Mouse (Mus musculus): Measurements from ENCODE around the gene Gm20388.
A peak's percentile ranks its signal among the peaks of the same experiment; 100 is the strongest.
"Not testable (repeated sequence)": the region's sequence is repeated elsewhere in the genome, so short reads cannot be mapped to it uniquely, and the experiment has no call there.

Gm20388 gene

DNA sequence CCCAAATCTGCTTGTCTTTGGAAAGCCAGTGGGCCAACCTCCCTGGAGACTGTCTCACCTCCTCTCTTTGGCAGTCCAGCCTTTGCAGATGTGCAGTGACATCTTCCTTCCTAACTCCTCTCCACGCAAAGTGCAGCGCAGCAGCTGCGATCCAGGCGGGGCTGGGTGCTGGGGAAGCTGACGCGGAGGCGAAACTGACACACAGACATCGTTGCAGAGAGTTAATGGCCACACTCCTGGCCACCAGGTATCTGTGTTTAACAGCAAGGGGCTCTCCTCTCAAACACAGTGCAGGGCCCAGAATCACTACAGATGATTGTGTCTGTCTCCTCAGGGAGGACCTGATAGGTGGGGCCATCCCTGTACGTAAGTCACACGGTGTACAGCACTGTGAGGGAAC, 3360.5 kb downstream of the Gm20388 start:
- no peak for DNase-seq

DNA sequence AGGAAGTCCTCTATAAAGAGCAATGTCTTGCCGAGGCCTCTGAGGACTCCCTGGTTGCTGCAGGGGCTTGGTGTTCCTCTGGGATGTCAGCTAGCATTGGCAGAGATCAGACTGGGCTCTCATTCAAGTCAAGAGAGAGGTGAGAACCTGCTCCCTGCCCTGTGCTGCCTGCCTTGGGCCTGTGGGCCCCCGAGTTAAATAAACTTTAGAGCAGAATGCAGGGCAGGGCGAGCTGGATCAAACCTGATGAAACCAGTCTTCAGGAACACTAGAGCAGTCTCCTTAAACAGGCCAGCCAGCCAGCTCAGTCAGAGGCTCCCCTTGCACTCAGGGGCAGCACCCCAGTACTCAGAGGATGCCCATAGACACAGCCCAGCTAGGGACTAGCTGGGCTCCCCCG, 3361.3 kb downstream of the Gm20388 start:
- no peak for DNase-seq

DNA sequence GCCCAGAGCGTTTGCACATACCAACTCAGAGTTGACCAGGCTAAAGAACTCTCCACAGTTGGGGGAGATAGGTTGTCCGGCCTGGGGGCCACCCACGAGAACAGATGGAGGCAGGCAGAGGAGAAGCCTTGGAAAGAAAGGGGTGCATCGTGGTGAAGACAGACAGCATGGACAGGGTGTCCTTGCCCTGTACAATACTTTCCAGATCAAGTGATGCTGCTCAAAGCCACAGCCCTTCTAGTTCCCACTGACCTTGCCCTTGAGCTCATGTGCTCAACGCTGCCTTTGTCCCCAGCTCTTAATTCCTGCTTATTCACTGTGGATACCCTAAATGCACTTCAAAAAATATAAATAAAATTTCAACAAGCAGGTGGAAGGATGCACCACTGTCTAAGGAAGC, 3363.8 kb downstream of the Gm20388 start:
- no peak for DNase-seq

DNA sequence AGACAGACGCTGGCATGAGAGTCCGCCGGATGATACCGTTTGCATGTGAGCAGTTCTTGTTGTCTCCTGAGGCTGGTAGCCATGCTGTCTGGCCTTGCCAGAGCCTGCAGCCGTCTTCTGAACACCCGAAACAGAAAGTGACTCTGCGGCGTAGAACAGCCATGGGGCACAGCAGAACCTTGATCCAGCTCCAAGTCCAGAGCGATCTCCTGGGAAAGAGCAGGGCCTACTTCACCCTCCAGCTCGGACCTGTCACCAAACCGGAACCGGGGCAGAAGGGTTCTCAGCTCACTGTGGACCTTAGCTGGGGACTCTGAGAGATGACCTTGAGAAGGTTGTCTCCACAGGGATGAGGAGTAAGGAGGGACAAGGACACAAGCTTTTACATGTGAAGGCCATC, 3364.5 kb downstream of the Gm20388 start:
- DNase-seq: no peak

DNA sequence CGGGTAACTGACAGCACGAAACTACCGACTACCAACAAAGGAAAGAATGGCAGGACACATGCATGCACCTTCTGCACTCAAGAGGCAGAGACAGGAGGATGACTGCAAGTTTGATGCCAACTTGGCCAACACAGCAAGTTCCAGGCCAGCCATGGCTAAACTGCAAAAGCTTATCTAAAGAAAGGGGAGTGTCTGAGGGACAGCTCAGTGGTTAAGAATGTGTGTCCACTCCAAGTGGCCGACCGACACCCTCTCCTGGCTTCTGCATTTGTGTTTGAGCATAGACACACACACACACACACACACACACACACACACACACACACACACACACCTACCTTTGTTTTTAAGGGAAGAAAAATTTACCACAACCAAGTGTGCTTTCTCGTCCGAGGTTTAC, 3367.8 kb downstream of the Gm20388 start:
- no peak for DNase-seq

DNA sequence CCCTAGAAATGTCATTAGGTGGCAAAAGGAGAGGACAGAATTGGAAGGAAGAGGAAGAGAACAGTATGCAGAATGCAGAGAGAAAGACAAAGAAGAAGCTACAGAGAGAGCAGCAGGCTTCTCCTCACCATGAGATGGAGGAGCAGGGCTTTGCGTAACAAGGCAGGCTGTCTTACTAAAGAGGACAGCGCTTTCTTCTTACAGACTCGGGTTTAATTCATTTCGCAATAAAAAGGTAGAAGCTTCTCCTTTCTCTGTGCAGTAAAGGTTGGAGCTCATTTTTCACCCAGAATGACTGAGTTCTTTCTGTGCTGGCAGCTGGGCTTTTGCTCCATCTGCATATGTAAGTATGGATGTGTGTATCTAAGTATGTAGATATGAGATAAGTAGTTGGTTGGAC, 3369.2 kb downstream of the Gm20388 start:
- no peak for DNase-seq

DNA sequence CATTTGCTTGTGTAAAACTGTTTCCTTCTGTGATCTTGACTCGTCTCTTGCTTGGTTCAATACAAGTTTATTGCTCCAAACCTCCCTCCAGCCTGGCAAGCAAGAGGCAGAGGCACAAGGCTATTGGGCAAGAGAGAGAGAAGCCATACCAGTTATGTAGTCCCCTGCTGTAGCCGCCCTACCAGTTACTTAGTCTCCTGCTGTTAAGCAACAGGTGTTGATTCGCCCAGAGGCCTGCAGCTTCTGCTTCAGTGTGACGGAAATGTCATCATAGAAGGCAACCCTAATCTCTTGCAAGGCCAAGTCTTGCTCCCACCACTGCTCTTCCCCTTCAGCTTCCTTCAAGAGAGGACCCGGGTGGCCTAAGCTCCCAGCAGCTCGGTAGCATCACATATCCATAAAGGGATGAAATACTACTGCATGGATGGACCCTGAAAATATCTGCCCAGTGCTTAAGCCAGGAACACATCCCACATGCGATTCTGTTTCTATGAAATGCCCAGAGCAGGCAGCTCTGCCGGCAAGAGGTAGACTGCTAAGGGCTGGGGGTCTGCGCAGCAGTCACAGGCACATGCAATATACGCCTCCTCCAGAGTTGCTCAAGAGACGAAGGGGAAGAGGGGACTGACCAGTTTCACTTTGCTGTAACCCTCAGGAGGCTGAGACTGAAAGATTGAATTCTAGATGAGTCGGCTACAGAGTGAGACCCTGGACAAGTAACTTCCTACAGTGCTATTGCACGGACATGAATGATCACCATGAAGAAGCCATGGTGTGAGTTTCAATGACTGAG, 3369.9 kb downstream of the Gm20388 start:
- no peak for DNase-seq

DNA sequence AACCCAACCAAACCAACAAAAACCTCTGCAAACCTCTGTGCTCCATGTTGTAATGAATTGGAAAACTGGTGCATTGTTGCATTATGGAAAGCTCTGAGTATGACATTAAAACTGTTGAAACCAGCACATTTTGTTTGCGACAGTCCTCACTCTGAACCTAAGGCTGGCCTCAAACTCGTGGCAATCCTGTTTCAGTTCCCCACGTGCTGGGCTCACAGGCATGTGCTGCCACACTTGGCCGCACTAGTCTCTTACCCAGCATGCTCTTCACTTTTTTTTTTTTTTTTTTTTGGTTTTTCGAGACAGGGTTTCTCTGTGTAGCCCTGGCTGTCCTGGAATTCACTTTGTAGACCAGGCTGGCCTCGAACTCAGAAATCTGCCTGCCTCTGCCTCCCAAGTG, 3372.4 kb downstream of the Gm20388 start:
- not testable (repeated sequence) for DNase-seq

DNA sequence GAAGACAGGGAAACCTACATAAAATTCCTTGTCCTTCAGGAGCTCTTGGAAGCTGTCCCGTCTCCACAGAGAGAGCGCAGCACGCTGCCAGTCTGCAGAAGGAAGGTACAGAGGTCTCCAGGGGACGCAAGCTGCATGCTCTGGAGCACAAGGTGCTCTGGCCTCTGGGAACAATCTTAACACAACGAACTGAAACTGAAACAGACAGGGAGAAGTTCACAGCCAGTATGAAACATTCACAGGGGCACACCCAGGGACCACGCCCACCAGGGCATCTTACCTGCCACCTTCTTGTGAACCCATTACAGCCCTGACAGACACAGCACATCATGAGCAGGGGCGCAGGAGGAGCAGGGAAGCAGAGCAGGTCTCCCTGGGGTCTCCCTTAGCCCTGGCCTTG, 3373.3 kb downstream of the Gm20388 start:
- DNase-seq: peak; percentile 16

DNA sequence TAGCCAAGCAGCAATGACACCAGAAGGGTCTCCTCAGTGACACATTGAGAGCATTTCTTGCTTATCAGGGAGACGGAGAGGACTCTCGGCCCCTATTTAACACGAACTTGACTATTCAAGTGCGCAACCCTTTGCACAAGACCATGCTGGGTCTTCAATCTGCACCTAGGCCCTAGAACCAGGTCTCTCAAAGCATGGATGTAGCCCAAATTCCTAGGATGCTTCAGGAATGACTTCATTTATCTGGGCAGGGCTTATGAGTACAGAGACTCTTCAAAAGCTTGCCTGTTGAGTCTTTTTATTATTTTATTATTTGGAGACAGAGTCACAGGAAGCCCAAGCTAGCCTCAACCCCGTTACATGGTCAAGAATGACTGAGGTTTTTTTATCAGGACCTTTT, 3373.9 kb downstream of the Gm20388 start:
- no peak for DNase-seq

DNA sequence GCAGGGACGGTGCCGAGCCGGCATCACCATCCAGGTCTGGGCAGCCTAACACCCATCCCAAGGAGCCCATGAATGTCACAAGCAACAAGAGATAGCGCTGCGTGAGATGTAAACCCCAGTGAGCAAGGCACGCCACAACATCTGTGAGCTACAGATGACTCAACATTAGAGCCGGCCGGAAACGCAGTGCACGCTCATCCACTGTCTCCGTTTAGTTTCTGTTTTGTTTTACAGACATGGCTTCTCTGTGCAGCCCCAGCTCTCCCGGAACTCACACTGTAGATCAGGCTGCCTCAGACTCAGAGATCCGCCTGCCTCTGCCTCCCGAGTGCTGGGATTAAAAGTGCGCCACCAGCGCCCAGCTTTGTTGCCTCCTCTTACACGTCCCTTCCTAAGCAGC, 3376.7 kb downstream of the Gm20388 start:
- DNase-seq: no peak

DNA sequence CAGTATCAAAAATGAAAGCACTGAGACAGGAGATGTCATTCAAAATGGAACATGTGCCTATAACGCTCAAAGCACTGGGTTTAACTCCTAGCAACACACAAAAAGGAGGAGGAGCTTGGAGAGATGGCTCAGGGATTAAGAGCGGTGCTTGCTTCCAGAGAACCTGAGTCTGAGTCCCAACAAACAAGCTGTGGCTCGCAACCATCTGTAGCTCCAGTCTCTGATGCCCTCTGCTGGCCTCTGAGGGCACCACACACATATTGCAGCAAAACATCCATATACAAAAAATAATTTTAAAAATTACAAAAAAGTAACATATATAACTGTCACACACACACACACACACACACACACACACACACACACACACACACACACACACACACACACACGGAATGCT, 3379.5 kb downstream of the Gm20388 start:
- DNase-seq: peak; percentile 54

DNA sequence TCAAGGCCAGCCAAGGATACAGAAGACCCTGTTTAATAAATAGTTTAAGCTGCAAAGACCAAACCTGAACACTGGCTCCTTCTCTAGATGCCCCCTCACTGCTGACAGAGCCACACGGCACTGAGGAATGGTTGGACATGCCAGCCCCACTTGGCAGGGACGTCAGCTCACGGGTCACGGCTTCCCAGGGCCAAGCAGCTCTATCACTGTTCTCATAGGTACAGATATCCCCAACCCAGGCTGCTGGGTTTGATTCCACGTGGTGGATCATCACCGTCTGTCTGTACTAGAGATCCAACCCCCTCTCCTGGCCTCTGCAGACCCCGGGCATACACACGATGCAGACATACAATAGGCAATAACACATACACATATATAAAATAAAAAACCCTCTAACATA, 3380.0 kb downstream of the Gm20388 start:
- DNase-seq: no peak

DNA sequence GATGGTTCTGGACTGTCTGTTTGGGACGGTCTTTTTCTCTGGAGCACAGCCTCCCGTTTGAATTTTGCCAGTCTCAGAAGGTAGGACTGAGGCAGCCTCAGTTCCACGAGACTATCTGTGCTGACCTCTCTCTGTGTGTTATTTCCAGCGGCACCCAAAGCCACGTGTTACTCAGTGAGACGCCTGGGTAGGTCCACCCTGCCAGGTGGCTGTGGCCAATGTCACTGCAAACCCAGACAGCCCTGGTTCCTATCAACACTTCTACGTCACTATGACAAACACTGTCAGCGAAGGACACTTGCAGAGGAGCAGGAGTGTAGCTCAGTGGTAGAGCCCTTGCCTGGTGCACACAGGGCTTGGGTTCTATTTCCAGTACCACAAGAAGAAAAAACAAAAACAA, 3381.1 kb downstream of the Gm20388 start:
- no peak for DNase-seq

DNA sequence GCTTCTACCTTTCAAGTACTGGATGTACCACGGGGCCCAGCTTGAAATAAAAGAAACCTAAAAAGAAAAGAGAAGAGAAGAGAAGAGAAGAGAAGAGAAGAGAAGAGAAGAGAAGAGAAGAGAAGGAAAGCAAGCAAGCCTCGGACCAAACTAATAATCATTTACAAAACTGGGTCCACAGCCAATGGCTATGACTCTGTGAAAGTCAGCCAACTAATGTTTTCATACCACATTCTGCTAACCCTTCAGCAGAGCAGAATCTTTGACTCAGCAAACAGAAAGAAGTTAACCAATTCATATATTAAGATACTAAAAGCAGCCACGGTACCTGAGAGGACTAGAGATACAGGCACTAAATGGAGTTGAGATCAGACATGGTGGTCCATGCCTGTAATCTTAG, 3381.6 kb downstream of the Gm20388 start:
- DNase-seq: no peak

DNA sequence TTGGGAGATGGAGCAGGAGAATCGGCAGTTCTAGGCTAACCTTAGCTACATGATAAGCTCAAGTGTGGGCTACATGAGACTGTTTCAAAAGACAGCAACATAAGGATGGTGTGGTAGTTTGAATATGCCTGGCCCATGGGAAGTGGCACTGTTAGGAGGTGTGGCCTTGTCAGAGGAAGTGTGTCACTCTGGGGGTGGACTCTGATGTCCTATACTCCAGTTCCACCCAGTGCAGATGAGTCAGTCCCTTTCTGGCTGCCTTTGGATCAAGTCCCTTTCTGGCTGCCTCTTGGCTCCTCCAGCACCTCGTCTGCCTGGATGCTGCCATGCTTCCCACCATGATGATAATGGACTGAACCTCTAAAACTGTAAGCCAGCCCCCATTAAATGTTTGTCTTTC, 3382.1 kb downstream of the Gm20388 start:
- DNase-seq: no peak

DNA sequence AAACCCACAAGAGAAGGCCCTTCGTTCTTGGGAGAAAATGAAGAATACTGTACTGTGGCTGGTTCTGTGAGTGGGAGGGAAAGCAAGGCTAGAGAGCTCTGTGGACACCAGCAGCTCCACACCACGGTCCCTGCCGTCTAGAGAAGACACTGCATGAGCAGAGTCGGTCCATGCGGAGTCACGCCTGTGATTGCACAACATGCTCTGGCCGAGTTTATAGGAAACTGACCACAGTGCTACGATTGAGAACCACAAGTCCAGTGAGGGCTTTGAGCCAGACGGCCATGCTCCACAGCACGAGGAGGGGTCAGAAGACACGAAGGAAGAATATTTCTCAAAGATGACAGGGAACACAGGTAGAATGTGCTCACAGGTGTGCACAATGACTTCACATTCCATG, 3387.7 kb downstream of the Gm20388 start:
- DNase-seq: no peak

DNA sequence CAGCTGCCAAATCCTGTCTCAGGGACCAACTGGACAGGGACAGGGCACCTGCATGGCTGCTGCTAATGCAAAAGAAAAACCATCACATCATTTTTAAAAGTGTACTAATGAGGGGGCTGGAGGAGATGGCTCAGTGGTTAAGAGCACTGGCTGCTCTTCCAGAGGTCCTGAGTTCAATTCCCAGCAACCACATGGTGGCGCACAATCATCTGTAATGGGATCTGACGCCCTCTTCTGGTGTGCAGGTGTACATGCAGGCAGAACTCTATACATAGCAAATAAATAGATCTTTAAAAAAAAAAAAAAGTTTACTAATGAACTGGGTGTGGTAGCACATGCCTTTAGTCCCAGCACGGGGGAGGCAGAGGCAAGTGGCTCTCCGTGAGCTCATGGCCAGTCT, 3398.1 kb downstream of the Gm20388 start:
- DNase-seq: no peak

DNA sequence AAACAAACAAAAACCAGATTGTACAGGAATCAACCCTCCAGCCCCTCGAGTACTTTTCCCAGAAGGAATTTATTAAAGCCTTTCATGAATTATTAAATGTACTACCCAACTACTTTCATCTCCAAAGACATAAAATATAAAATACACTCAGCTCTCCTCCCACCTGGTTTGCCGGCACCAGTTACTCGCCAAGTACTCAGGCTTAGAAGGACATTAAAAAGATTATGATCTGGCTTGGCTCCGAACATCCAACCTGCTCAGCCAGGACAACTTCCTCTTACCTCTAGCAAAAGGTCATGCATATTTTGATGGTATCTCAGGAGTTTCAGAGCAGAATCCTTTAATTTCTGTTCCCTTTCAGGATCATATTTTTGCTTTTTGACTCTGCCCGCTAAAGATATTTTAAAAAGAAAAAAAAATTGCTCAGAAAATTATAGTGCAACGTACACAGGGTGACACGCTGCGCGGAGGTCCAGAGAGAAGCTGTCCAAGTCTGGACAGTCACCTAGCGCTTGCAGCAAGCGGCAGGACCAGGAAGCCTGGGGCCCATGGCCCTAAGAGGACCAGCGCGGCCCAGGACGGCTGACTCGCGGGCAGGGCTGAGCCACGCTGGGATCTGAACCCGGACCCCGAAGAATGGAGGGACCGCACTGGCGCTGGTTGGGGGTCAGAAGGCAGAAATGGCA, 3407.3 kb downstream of the Gm20388 start:
- DNase-seq: no peak

DNA sequence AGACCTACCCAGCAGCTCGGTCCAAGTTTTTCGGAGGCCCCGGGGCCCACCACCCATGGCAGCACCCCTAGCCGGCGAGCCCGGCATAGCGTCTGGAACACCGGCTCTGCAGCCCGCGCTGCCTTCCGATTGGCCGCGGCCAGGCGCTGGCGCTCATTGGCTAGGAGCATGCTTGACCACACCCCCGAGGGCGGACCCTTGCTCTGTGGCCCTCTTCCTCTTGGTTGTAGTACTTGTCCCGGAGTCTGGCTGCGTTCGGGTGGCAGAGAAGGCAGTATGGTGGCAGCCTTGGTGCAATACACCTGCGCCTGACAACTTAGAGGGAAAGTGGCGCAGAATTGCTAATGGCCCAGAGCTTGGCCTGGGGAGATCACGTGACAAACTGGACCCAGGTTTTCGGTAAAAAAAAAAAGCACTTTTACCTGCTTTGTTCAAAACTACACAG, 3407.8 kb downstream of the Gm20388 start, which contains the start of gene Fanca:
Gene Fanca (minus strand): TSS at position 110 of the 445 bp plus-strand sequence.
- DNase-seq: peak; percentile 97

DNA sequence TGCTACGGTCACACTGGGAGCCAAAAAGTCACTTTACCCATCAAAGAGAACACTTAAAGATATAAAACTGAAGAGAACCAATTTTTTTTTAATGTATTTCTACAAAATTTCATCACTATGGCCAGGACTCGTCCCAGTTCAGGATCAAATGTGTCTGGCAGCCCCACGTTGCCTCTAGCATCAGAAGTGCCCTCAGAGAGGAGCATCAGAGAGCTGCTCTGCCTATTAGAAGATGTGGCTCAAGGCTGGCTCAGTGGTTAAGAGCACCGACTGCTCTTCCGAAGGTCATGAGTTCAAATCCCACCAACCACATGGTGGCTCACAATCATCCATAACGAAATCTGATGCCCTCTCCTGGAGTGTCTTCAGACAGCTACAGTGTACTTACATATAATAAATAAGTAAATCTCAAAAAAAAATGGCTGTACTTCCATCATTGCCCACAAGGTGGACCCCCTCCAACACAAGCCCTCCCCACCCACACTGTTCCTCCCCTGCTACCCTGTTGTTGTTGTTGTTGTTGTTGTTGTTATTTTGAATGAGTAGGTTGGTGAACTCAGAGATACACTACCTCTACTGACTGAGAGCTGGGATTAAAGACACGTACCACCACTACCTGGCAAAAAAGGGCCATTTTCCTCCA, 3409.0 kb downstream of the Gm20388 start:
- DNase-seq: peak; percentile 62

DNA sequence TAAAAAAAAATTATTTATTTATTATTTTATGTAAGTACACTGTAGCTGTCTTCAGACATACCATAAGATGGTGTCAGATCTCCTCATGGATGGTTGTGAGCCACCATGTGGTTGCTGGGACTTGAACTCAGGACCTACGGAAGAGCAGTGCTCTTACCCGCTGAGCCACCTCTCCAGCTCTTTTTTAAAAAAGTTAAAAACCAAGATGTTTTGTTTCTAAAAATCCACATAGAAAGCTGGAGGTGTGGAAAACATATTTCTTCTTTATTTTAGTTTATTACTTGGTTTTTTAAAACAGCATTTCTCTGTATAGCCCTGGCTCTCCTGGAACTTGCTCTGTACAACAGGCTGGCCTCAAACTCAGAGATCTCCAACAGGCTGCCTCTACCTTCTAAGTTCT, 3417.9 kb downstream of the Gm20388 start:
- DNase-seq: no peak

DNA sequence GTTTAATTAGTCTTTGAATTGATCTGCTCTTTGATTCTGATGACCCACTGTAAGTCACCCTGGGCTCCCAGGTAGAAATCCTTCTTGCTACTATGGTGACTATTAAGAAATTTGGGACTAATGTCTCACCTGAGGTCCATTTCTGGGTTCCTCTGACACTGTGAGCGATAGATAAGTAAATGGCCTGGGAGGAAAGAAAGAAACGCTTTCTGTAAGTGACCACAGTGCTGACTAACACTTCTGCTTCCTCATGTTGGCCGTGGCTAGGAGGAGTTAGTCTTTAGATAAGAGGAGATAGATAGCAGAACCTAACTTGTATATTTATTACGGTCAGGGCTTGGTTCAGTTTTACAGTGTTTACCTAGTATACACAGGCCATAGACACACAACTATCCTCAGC, 3418.7 kb downstream of the Gm20388 start:
- DNase-seq: no peak

DNA sequence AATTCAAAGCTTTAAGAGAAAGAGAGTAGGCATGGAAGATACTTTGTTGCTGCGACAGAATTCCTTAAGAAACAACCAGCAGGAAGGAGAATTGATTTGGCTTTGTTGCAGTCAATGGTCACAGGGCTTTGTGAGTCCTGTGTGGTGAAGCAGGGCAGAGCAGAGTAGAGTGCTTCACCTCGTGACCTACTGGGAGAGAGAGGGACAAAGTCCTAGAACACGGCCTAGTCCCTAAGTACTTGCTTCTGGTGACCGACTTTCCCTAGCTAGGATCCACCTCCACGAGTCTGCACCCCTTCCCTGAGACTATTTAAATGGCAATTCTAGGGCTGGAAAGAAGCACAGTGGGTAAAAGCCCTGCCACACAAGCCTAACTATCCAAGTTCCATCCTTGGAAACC, 3419.3 kb downstream of the Gm20388 start:
- DNase-seq: no peak
